Mouse (Mus musculus) testis, adult 2 months (tissue): Measurements from ENCODE around the gene Snx29.

Experiments
- CTCF ChIP-seq: fragments of 200-500 bp; IDR thresholded peaks from 2 replicates; pipeline ENCODE4 v1.5.1; 2012; ENCODE audit warnings: low read depth, mild to moderate bottlenecking, inconsistent platforms, low read length, moderate library complexity; ENCODE audit not compliant: control insufficient read depth, insufficient read depth, insufficient replicate concordance
- POLR2A ChIP-seq: fragments of 200-500 bp; IDR thresholded peaks from 2 replicates; pipeline ENCODE4 v1.6.1; 2012; ENCODE audit warnings: low read depth, mild to moderate bottlenecking, inconsistent platforms, low read length, moderate library complexity; ENCODE audit not compliant: control insufficient read depth

- no peak for TF ChIP-seq CTCF
- no peak for TF ChIP-seq POLR2A
Observed at GRCm38 (mm10) chr16:11621042-11621441, 298.3 kb downstream of the Snx29 start.
